Mouse (Mus musculus): ENCODE results near the gene Slit3. TPM values are rescaled to one million over a fixed set of nuclear protein-coding genes. Genes with fewer than 3 reads are reported as not detected.

Slit3 gene
- polyA plus RNA-seq, 1 experiment from 2014 or later, result 14.3 TPM

DNA sequence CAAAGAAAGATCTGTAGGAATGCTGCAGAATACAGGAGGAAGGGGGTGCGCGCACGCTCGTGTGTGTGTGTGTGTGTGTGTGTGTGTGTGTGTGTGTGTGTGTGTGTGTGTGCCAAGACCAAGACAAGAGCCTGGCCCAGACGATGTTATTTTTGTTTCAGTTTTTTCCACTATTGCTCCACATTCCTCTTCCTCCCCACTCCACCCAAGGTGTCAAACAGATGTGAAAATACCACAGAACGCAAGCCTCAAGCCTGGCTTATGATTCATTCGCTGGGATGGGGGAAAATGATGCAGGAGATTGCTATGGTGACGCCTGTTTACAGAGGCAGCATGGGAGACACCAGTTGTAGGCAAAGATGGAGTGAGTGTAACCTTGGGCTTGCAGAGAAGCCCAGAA, 46.2 kb downstream of the Slit3 start:
- no peaks in the 10 kb centered on the region for H3K36me3 ChIP-seq (replicated peaks; ENCODE audit: control insufficient read depth, insufficient read depth)
- no peak overlapping the region for H3K27ac ChIP-seq
- H3K4me3 ChIP-seq (replicated peaks; ENCODE audit: low read length), result no peak overlapping the region
- DNase-seq (ENCODE audit: low spot score) (no peak), ATAC-seq (ENCODE audit: low FRiP score) (no peak)
- H3K27me3 ChIP-seq (ENCODE audit: control insufficient read depth, insufficient read depth, low read length), result no peaks in the 10 kb centered on the region
- no peaks in the 10 kb centered on the region for H3K4me1 ChIP-seq (replicated peaks; ENCODE audit: control insufficient read depth, insufficient read depth, low read length)
- H3K4me2 ChIP-seq (replicated peaks), result no peak overlapping the region
- 87% methylated on average over 8 of the region's 8 CpGs for WGBS
- H3K9me3 ChIP-seq (ENCODE audit: control insufficient read depth, low read length), result no peaks in the 10 kb centered on the region
- no peak overlapping the region for H3K9ac ChIP-seq

DNA sequence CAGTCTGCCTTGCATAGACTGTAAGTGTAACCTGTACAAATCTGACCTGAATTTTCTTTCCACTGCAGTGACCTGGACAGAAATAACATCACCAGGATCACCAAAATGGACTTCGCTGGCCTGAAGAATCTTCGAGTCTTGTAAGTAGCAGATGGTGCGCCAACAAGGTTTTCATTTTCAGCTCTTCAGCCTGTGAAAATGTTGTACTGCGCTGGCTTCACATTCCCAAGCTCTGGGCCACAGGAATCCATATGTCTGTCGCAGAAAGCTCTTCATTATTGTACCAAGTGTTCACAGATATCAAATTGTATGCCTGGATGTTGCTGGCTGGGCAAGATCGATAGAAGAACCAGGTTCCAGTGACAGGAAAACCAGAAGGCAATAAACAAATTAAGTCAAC, 50.5 kb downstream of the Slit3 start:
- no peak overlapping the region for H3K9ac ChIP-seq
- no peak for ATAC-seq (ENCODE audit: low FRiP score)
- no peak overlapping the region for H3K4me2 ChIP-seq (replicated peaks)
- H3K4me1 ChIP-seq (replicated peaks; ENCODE audit: control insufficient read depth, insufficient read depth, low read length), result no peaks in the 10 kb centered on the region
- no peaks in the 10 kb centered on the region for H3K27me3 ChIP-seq (ENCODE audit: control insufficient read depth, insufficient read depth, low read length)
- 86% methylated on average over 6 of the region's 6 CpGs for WGBS
- no peak overlapping the region for H3K4me3 ChIP-seq (replicated peaks; ENCODE audit: low read length)
- no peaks in the 10 kb centered on the region for H3K9me3 ChIP-seq (ENCODE audit: control insufficient read depth, low read length)
- no peak overlapping the region for H3K27ac ChIP-seq
- no peak for DNase-seq (ENCODE audit: low spot score)
- H3K36me3 ChIP-seq (replicated peaks; ENCODE audit: control insufficient read depth, insufficient read depth), result no peaks in the 10 kb centered on the region

DNA sequence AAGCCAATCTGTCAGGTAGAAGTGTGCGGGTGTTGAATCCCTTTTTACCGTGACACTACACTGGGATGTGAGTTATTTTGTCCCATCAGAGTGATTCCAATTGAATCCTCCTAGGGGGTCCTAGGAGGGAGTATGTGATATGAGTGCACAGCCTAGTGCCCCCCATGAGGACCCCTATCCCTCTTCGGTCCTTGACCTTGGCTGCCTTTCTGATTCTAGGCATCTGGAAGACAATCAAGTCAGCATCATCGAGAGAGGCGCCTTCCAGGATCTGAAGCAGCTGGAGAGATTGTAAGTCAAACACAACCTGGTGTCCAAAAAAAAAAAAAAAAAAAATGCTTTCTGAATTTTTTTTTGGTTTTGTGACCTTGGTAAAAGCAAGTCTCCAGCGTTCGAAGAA, 56.5 kb downstream of the Slit3 start:
- Histone ChIP-seq H3K4me1 (replicated peaks; ENCODE audit: control insufficient read depth, insufficient read depth, low read length) (no peaks in the 10 kb centered on the region), H3K9me3 (ENCODE audit: control insufficient read depth, low read length) (no peaks in the 10 kb centered on the region), H3K9ac (no peak overlapping the region), H3K27ac (no peak overlapping the region), H3K27me3 (ENCODE audit: control insufficient read depth, insufficient read depth, low read length) (no peaks in the 10 kb centered on the region), H3K4me2 (replicated peaks) (no peak overlapping the region), H3K4me3 (replicated peaks; ENCODE audit: low read length) (no peak overlapping the region), H3K36me3 (replicated peaks; ENCODE audit: control insufficient read depth, insufficient read depth) (no peaks in the 10 kb centered on the region)
- no peak for ATAC-seq (ENCODE audit: low FRiP score)
- 88% methylated on average over 7 of the region's 7 CpGs for WGBS
- DNase-seq (ENCODE audit: low spot score), result no peak

DNA sequence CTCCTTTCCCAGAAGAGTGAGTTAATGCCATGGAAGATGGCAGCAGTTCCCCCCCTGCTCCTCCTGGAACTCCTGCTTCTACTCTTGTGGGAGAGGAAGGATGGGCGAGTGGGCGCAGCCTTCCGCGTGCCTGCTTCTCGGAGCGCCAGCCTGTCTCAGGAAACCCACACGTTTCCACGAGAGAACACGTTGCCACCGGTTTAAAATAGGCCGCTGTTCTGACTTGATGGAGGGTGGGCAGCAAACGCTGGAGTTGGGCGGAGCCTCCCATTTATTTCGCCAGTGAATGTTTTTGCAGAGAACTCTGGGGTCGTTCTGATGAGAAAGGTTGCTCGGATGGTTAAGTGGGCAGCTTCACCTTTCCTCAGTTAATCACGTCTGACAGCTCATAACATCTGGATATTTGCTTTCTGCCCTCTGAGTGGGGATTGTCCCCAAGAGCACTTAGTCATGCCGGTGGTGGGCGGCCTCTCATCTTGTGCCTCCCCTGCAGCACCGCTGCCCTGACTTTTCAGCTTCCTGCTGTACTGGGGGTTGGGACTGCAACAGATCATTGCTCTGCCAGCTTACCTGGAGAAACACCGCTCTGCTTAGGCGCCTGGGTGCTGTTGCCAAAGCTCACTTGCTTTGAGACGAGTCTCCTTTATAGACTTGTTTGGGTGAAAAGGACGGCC, 57.3 kb downstream of the Slit3 start:
- Histone ChIP-seq H3K4me3 (replicated peaks; ENCODE audit: low read length) (no peak overlapping the region), H3K9ac (no peak overlapping the region), H3K9me3 (ENCODE audit: control insufficient read depth, low read length) (no peaks in the 10 kb centered on the region), H3K36me3 (replicated peaks; ENCODE audit: control insufficient read depth, insufficient read depth) (no peaks in the 10 kb centered on the region), H3K27me3 (ENCODE audit: control insufficient read depth, insufficient read depth, low read length) (no peaks in the 10 kb centered on the region), H3K4me1 (replicated peaks; ENCODE audit: control insufficient read depth, insufficient read depth, low read length) (no peaks in the 10 kb centered on the region), H3K4me2 (replicated peaks) (no peak overlapping the region), H3K27ac (no peak overlapping the region)
- no peak for ATAC-seq (ENCODE audit: low FRiP score)
- WGBS, result 60% methylated on average over 24 of the region's 24 CpGs
- no peak for DNase-seq (ENCODE audit: low spot score)

DNA sequence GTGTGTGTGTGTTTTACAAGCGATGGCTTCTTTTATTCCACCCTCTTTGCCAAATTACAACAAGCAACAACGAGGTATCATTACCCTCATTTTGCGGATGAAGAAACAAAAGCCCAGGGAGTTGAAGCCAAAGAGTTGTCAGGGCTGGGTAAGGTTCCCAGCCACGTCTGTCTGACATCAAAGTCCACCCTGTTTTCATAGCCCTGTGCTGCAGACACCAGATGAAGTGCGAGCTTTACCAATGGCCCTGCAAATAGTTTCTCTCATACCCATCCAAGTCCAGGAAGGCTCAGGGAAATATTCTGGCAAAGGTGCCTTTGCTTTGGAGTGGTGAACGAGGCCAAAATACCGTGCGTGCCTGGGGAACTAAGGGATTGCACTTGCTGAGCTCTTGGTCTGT, 58.3 kb downstream of the Slit3 start:
- Histone ChIP-seq H3K9ac (no peak overlapping the region), H3K4me1 (replicated peaks; ENCODE audit: control insufficient read depth, insufficient read depth, low read length) (no peaks in the 10 kb centered on the region), H3K4me2 (replicated peaks) (no peak overlapping the region), H3K36me3 (replicated peaks; ENCODE audit: control insufficient read depth, insufficient read depth) (no peaks in the 10 kb centered on the region), H3K27ac (no peak overlapping the region), H3K4me3 (replicated peaks; ENCODE audit: low read length) (no peak overlapping the region), H3K27me3 (ENCODE audit: control insufficient read depth, insufficient read depth, low read length) (no peaks in the 10 kb centered on the region), H3K9me3 (ENCODE audit: control insufficient read depth, low read length) (no peaks in the 10 kb centered on the region)
- DNase-seq (ENCODE audit: low spot score) (no peak), ATAC-seq (ENCODE audit: low FRiP score) (no peak)
- WGBS, result 67% methylated on average over 8 of the region's 8 CpGs

DNA sequence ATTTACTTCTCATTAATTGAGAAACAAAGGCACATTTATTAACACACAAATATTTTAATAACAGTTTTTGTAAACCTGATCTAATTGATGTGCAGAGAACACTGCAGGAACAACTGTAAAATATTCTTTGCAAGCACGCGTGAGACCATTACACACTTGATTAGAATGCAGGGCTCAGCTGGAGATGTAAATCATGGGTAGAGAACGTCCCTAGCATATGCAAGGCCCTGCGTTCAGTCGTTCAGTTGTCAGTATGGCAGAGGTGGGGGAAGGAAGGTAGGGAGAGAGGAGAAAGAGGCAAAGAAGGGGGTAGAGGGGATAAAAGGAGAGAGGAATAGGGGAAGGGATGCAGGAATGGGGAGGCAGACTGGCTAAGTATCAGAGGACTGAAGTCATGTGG, 61.9 kb downstream of the Slit3 start:
- Histone ChIP-seq H3K9me3 (ENCODE audit: control insufficient read depth, low read length) (no peaks in the 10 kb centered on the region), H3K4me2 (replicated peaks) (no peak overlapping the region), H3K36me3 (replicated peaks; ENCODE audit: control insufficient read depth, insufficient read depth) (no peaks in the 10 kb centered on the region), H3K27ac (no peak overlapping the region), H3K27me3 (ENCODE audit: control insufficient read depth, insufficient read depth, low read length) (no peaks in the 10 kb centered on the region), H3K4me1 (replicated peaks; ENCODE audit: control insufficient read depth, insufficient read depth, low read length) (no peaks in the 10 kb centered on the region), H3K4me3 (replicated peaks; ENCODE audit: low read length) (no peak overlapping the region), H3K9ac (no peak overlapping the region)
- ATAC-seq (ENCODE audit: low FRiP score) (no peak), DNase-seq (ENCODE audit: low spot score) (no peak)
- 34% methylated on average over 5 of the region's 5 CpGs for WGBS

DNA sequence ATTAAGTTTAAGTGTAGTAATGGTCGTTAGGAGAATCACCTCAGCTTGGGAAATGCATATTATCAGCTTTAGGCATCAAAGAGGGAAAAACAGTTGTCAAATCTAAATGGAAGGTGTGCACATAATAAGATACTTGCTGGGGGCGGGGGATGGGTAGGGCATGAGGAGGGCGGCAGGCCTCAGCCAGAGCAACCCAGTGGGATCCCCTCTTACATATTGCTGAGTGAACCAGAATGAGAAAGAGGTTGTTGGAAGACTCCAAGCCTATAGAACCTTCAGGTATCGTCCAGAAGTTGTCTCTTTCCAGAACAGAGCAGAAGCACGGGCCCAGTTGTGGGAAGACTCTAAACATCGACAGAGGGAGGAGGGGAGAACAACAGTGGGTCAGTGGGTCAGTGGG, 73.8 kb downstream of the Slit3 start:
- H3K4me2 ChIP-seq (replicated peaks), result no peak overlapping the region
- H3K27me3 ChIP-seq (ENCODE audit: control insufficient read depth, insufficient read depth, low read length), result 0 out of 2 replicates have a peak, but pooled peaks cover 2% of the 10 kb centered on the region
- no peaks in the 10 kb centered on the region for H3K36me3 ChIP-seq (replicated peaks; ENCODE audit: control insufficient read depth, insufficient read depth)
- 81% methylated on average over 6 of the region's 6 CpGs for WGBS
- H3K9me3 ChIP-seq (ENCODE audit: control insufficient read depth, low read length), result no peaks in the 10 kb centered on the region
- no peak overlapping the region for H3K27ac ChIP-seq
- ATAC-seq (ENCODE audit: low FRiP score) (no peak), DNase-seq (ENCODE audit: low spot score) (no peak)
- no peak overlapping the region for H3K9ac ChIP-seq
- no peak overlapping the region for H3K4me3 ChIP-seq (replicated peaks; ENCODE audit: low read length)
- no peaks in the 10 kb centered on the region for H3K4me1 ChIP-seq (replicated peaks; ENCODE audit: control insufficient read depth, insufficient read depth, low read length)

DNA sequence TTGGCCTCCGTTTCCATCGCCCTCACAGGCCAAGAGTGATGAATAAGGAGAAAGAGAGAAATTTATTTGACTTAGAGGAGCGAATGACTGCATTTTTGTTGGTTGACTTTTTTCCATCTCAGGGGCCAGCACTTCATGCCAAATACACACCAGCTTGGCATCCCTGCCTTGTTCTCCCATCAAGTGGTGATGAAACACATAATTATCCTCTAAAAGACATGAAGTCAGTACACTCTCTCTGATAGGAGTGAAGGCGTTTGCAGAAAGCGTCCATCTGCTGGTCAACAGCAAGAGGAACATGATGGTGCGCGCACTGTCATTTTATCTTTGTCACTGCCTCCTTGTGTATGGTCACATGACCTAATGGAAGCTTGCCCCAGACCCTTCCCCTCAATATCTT, 75.8 kb downstream of the Slit3 start:
- no peaks in the 10 kb centered on the region for H3K9me3 ChIP-seq (ENCODE audit: control insufficient read depth, low read length)
- ATAC-seq (ENCODE audit: low FRiP score) (no peak), DNase-seq (ENCODE audit: low spot score) (no peak)
- H3K4me1 ChIP-seq (replicated peaks; ENCODE audit: control insufficient read depth, insufficient read depth, low read length), result no peaks in the 10 kb centered on the region
- no peak overlapping the region for H3K4me2 ChIP-seq (replicated peaks)
- no peaks in the 10 kb centered on the region for H3K36me3 ChIP-seq (replicated peaks; ENCODE audit: control insufficient read depth, insufficient read depth)
- H3K9ac ChIP-seq, result no peak overlapping the region
- no peak overlapping the region for H3K4me3 ChIP-seq (replicated peaks; ENCODE audit: low read length)
- 83% methylated on average over 7 of the region's 7 CpGs for WGBS
- 0 out of 2 replicates have a peak, but pooled peaks cover 4% of the 10 kb centered on the region for H3K27me3 ChIP-seq (ENCODE audit: control insufficient read depth, insufficient read depth, low read length)
- no peak overlapping the region for H3K27ac ChIP-seq

DNA sequence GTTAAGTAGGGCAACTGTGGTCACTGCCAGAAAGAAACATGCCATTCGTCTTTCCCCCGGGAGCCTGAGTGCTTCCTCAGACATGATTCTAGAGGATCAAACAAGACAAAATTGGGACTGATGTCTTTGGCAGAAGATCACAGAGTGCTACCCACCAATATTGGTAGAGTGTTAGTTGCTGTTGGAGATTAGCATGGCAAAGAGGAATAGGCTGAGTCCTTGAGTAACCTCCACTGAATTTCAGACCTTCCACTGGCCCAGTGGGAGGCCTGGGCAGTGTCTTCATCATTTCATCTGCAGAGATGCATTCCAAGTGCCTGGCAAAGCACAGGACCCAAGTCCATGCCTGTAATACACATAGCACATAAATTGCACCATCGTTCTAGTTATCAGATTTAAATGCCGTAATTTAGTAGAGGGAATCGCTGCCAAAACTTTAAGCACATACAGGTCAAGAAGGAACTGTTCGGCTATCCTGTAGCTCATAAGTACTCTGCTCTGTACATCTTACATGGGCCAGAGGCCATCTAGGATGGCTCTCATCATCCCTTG, 77.6 kb downstream of the Slit3 start:
- ATAC-seq (ENCODE audit: low FRiP score) (no peak), DNase-seq (ENCODE audit: low spot score) (no peak)
- Histone ChIP-seq H3K27ac (no peak overlapping the region), H3K9me3 (ENCODE audit: control insufficient read depth, low read length) (no peaks in the 10 kb centered on the region), H3K4me1 (replicated peaks; ENCODE audit: control insufficient read depth, insufficient read depth, low read length) (peaks cover 15% of the 10 kb centered on the region; the same call in 1 of the 2 replicates), H3K4me3 (replicated peaks; ENCODE audit: low read length) (no peak overlapping the region), H3K36me3 (replicated peaks; ENCODE audit: control insufficient read depth, insufficient read depth) (no peaks in the 10 kb centered on the region), H3K27me3 (ENCODE audit: control insufficient read depth, insufficient read depth, low read length) (0 out of 2 replicates have a peak, but pooled peaks cover 4% of the 10 kb centered on the region), H3K9ac (no peak overlapping the region), H3K4me2 (replicated peaks) (no peak overlapping the region)
- 93% methylated on average over 6 of the region's 6 CpGs for WGBS

DNA sequence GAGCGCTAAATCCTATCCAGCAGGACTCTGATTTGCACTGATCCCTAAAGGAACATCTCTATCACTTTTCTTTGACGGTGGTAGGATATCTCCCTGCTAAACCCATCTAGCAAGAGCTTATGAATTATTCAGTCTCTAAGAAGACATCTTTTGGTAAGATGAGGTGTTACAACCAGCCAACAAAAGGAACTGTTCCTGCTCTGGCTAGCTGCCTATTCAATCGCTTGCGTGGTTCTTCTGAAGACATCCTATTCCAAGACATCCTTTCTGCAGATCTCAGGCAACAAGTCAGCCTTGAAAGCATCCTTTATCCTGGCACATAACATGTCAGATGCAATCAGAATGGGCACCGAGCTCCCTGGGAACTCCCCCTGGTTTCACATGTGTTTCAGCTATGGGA, 81.3 kb downstream of the Slit3 start:
- peaks cover 29% of the 10 kb centered on the region for H3K4me1 ChIP-seq (replicated peaks; ENCODE audit: control insufficient read depth, insufficient read depth, low read length)
- no peak overlapping the region for H3K4me2 ChIP-seq (replicated peaks)
- H3K9ac ChIP-seq, result no peak overlapping the region
- H3K27me3 ChIP-seq (ENCODE audit: control insufficient read depth, insufficient read depth, low read length), result 0 out of 2 replicates have a peak, but pooled peaks cover 4% of the 10 kb centered on the region
- H3K27ac ChIP-seq, result no peak overlapping the region
- H3K36me3 ChIP-seq (replicated peaks; ENCODE audit: control insufficient read depth, insufficient read depth), result no peaks in the 10 kb centered on the region
- 39% methylated on average over 5 of the region's 5 CpGs for WGBS
- DNase-seq (ENCODE audit: low spot score) (no peak), ATAC-seq (ENCODE audit: low FRiP score) (no peak)
- H3K9me3 ChIP-seq (ENCODE audit: control insufficient read depth, low read length), result no peaks in the 10 kb centered on the region
- H3K4me3 ChIP-seq (replicated peaks; ENCODE audit: low read length), result no peak overlapping the region

All from hindbrain, embryonic 14.5 days (tissue).